Mouse (Mus musculus): ENCODE results near the gene Sdccag8.

DNA sequence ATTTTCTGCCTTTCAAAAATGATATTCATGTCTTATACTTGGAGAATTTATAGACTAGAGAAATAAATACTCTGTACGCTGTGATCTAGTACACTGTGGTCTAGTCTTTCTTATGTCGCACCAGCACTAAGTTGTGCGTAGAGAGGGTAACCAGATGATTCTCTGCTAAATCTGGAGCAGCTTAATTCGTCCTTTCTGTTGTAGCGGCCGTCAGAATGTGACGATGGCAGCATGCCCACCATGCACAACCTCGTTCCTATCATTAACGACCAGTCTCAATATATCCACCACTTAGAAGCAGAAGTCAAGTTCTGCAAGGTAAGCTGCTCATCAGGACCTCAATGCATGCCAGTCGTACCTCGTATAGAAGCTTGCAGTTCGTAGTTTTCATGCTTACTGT lies 14.2 kb downstream of the Sdccag8 start:
- no peak for TF ChIP-seq CTCF (IDR thresholded peaks at IDR 0.05; ENCODE audit: low read depth, low read length)
- no peak for TF ChIP-seq POLR2A (IDR thresholded peaks at IDR 0.05; ENCODE audit: insufficient read depth, low read length)

Data from ES-Bruce4 (cell line).